Mouse (Mus musculus) embryonic facial prominence, embryonic 13.5 days (tissue): ENCODE results near the gene Dleu7. TPM values are rescaled to one million over a fixed set of nuclear protein-coding genes. Genes with fewer than 3 reads are reported as not detected.

Experiments used
- ATAC-seq: fragments of 200-750 bp; cut with Nextera tagmentation; 2 replicates; pipeline ENCODE4 v1.8.0; 2017; ENCODE audit warnings: low read depth; ENCODE audit not compliant: insufficient number of reproducible peaks, insufficient read depth, low FRiP score, low TSS enrichment
- H3K27ac ChIP-seq: fragments of 300-500 bp; sonication (generic); 2 replicates; pipeline ENCODE4 v1.5.1; 2015; ENCODE audit warnings: moderate library complexity, mild to moderate bottlenecking, inconsistent platforms
- H3K27me3 ChIP-seq: fragments of 300-500 bp; sonication (generic); 2 replicates; pipeline ENCODE4 v1.6.1; 2015; ENCODE audit warnings: mild to moderate bottlenecking, inconsistent platforms
- H3K36me3 ChIP-seq: fragments of 300-500 bp; sonication (generic); 2 replicates; pipeline ENCODE4 v1.6.1; 2015; ENCODE audit warnings: mild to moderate bottlenecking, inconsistent platforms
- H3K4me1 ChIP-seq: fragments of 300-500 bp; sonication (generic); 2 replicates; pipeline ENCODE4 v1.6.1; 2015; ENCODE audit warnings: inconsistent platforms
- H3K4me2 ChIP-seq: fragments of 300-500 bp; sonication (generic); 2 replicates; pipeline ENCODE4 v1.6.1; 2015; ENCODE audit warnings: moderate library complexity, mild to moderate bottlenecking, inconsistent platforms
- H3K4me3 ChIP-seq: fragments of 300-500 bp; sonication (generic); 2 replicates; pipeline ENCODE4 v1.5.1; 2015; ENCODE audit warnings: mild to moderate bottlenecking, inconsistent platforms
- H3K9ac ChIP-seq: fragments of 300-500 bp; sonication (generic); 2 replicates; pipeline ENCODE4 v1.6.1; 2015; ENCODE audit warnings: mild to moderate bottlenecking, inconsistent platforms
- H3K9me3 ChIP-seq: fragments of 300-500 bp; sonication (generic); 2 replicates; pipeline ENCODE4 v1.6.1; 2016; ENCODE audit warnings: inconsistent platforms
- WGBS: fragments of 180-500 bp; shearing (Covaris S2); methylation state at CpG from one replicate; pipeline ENCODE4 v1.1.7; 2015; ENCODE audit warnings: mixed read lengths; 5-methylcytosine and 5-hydroxymethylcytosine counted together
- polyA plus RNA-seq: library from polyadenylated mRNA; unstranded; fragments of >200 nt; fragmentation: Nextera tagmentation; extraction: Ambion mirVana; gene quantifications from 2 replicates; pipeline ENCODE4 v1.2.1, GENCODE M21; 2015

The Dleu7 gene
- polyA plus RNA-seq, 1 experiment from 2014 or later, result 1.2 TPM

GRCm38 (mm10) chr14:62273604-62274003 lies 19.2 kb downstream of the Dleu7 start:
- H3K9ac ChIP-seq, result no peak overlapping the region
- H3K27me3 ChIP-seq, result no peaks in the 10 kb centered on the region
- H3K4me2 ChIP-seq, result no peak overlapping the region
- no peak overlapping the region for H3K4me3 ChIP-seq
- H3K36me3 ChIP-seq, result no peaks in the 10 kb centered on the region
- WGBS, result 87% methylated on average over 3 of the region's 3 CpGs
- H3K9me3 ChIP-seq, result no peaks in the 10 kb centered on the region
- no peak overlapping the region for H3K27ac ChIP-seq
- no peak for ATAC-seq
- H3K4me1 ChIP-seq, result peaks cover 13% of the 10 kb centered on the region

- H3K9me3 ChIP-seq, result no peaks in the 10 kb centered on the region
- no peaks in the 10 kb centered on the region for H3K27me3 ChIP-seq
- no peak overlapping the region for H3K9ac ChIP-seq
- H3K36me3 ChIP-seq, result no peaks in the 10 kb centered on the region
- ATAC-seq, result no peak
- no peak overlapping the region for H3K4me2 ChIP-seq
- WGBS, result 65% methylated on average over 12 of the region's 12 CpGs
- H3K4me1 ChIP-seq, result peaks cover 13% of the 10 kb centered on the region
- peak overlapping the region; percentile 74 for H3K27ac ChIP-seq
- H3K4me3 ChIP-seq, result no peak overlapping the region
Measured at GRCm38 (mm10) chr14:62270698-62271396, 22.0 kb downstream of the Dleu7 start.

GRCm38 (mm10) chr14:62258978-62259536 lies 33.8 kb downstream of the Dleu7 start:
- no peaks in the 10 kb centered on the region; the same call in 1 of the 2 replicates for H3K27me3 ChIP-seq
- no peak overlapping the region for H3K4me3 ChIP-seq
- peaks cover 5% of the 10 kb centered on the region; the same call in 1 of the 2 replicates for H3K4me1 ChIP-seq
- H3K9ac ChIP-seq, result no peak overlapping the region
- no peak overlapping the region for H3K4me2 ChIP-seq
- H3K27ac ChIP-seq, result no peak overlapping the region
- ATAC-seq, result no peak
- H3K9me3 ChIP-seq, result no peaks in the 10 kb centered on the region
- no peaks in the 10 kb centered on the region for H3K36me3 ChIP-seq
- WGBS, result 49% methylated on average over 10 of the region's 10 CpGs

- 48% methylated on average over 6 of the region's 6 CpGs for WGBS
- H3K4me3 ChIP-seq, result no peak overlapping the region
Measured at GRCm38 (mm10) chr14:62258125-62258524, 34.7 kb downstream of the Dleu7 start.

GRCm38 (mm10) chr14:62256066-62256465 lies 36.8 kb downstream of the Dleu7 start:
- H3K9ac ChIP-seq, result no peak overlapping the region
- 76% methylated on average over 5 of the region's 5 CpGs for WGBS

More at GRCm38 (mm10) chr14:62258125-62258524, 34.7 kb downstream of the Dleu7 start:
- H3K27me3 ChIP-seq, result no peaks in the 10 kb centered on the region; the same call in 1 of the 2 replicates
- H3K36me3 ChIP-seq, result no peaks in the 10 kb centered on the region
- no peak overlapping the region for H3K27ac ChIP-seq
- no peak overlapping the region for H3K9ac ChIP-seq
- ATAC-seq, result no peak
- peaks cover 5% of the 10 kb centered on the region; the same call in 1 of the 2 replicates for H3K4me1 ChIP-seq
- H3K4me2 ChIP-seq, result no peak overlapping the region
- no peaks in the 10 kb centered on the region for H3K9me3 ChIP-seq

GRCm38 (mm10) chr14:62254371-62254770 lies 38.5 kb downstream of the Dleu7 start:
- ATAC-seq, result no peak
- WGBS, result 67% methylated on average over 8 of the region's 8 CpGs
- no peaks in the 10 kb centered on the region for H3K36me3 ChIP-seq

More at GRCm38 (mm10) chr14:62256066-62256465, 36.8 kb downstream of the Dleu7 start:
- no peaks in the 10 kb centered on the region; the same call in 1 of the 2 replicates for H3K27me3 ChIP-seq
- H3K4me3 ChIP-seq, result no peak overlapping the region
- no peak overlapping the region for H3K27ac ChIP-seq
- H3K4me1 ChIP-seq, result peaks cover 5% of the 10 kb centered on the region; the same call in 1 of the 2 replicates
- H3K36me3 ChIP-seq, result no peaks in the 10 kb centered on the region
- ATAC-seq, result no peak
- no peaks in the 10 kb centered on the region for H3K9me3 ChIP-seq
- no peak overlapping the region for H3K4me2 ChIP-seq

GRCm38 (mm10) chr14:62251999-62252398 lies 40.8 kb downstream of the Dleu7 start:
- Histone ChIP-seq H3K9me3 (no peaks in the 10 kb centered on the region), H3K9ac (no peak overlapping the region), H3K4me1 (peaks cover 4% of the 10 kb centered on the region; the same call in 1 of the 2 replicates), H3K27me3 (no peaks in the 10 kb centered on the region; the same call in 1 of the 2 replicates), H3K27ac (no peak overlapping the region), H3K4me3 (no peak overlapping the region), H3K4me2 (no peak overlapping the region), H3K36me3 (no peaks in the 10 kb centered on the region)
- ATAC-seq, result 0 out of 2 replicates have a peak, but pooled peaks have one; percentile 32
- 8% methylated on average over 4 of the region's 4 CpGs for WGBS

More at GRCm38 (mm10) chr14:62254371-62254770, 38.5 kb downstream of the Dleu7 start:
- H3K4me2 ChIP-seq, result no peak overlapping the region
- H3K4me3 ChIP-seq, result no peak overlapping the region
- no peak overlapping the region for H3K27ac ChIP-seq
- H3K9ac ChIP-seq, result no peak overlapping the region
- H3K9me3 ChIP-seq, result no peaks in the 10 kb centered on the region
- H3K4me1 ChIP-seq, result peaks cover 2% of the 10 kb centered on the region; the same call in 1 of the 2 replicates
- H3K27me3 ChIP-seq, result no peaks in the 10 kb centered on the region; the same call in 1 of the 2 replicates

- Histone ChIP-seq H3K4me2 (no peak overlapping the region), H3K9ac (no peak overlapping the region), H3K4me3 (no peak overlapping the region), H3K27ac (no peak overlapping the region), H3K9me3 (no peaks in the 10 kb centered on the region), H3K27me3 (no peaks in the 10 kb centered on the region), H3K4me1 (peaks cover 10% of the 10 kb centered on the region), H3K36me3 (no peaks in the 10 kb centered on the region)
- 68% methylated on average over 3 of the region's 3 CpGs for WGBS
- ATAC-seq, result no peak
Measured at GRCm38 (mm10) chr14:62250046-62250445, 42.8 kb downstream of the Dleu7 start.

- H3K4me3 ChIP-seq, result no peak overlapping the region
- no peaks in the 10 kb centered on the region for H3K27me3 ChIP-seq
- no peak for ATAC-seq
- no peak overlapping the region for H3K27ac ChIP-seq
- WGBS, result 81% methylated on average over 2 of the region's 2 CpGs
- no peaks in the 10 kb centered on the region for H3K9me3 ChIP-seq
- peaks cover 10% of the 10 kb centered on the region for H3K4me1 ChIP-seq
- H3K36me3 ChIP-seq, result no peaks in the 10 kb centered on the region
- no peak overlapping the region for H3K4me2 ChIP-seq
- no peak overlapping the region for H3K9ac ChIP-seq
Measured at GRCm38 (mm10) chr14:62249251-62249650, 43.6 kb downstream of the Dleu7 start.

GRCm38 (mm10) chr14:62248796-62249195 lies 44.1 kb downstream of the Dleu7 start:
- no peak for ATAC-seq
- H3K9ac ChIP-seq, result no peak overlapping the region
- no peak overlapping the region for H3K4me2 ChIP-seq
- H3K27me3 ChIP-seq, result no peaks in the 10 kb centered on the region
- no peak overlapping the region for H3K4me3 ChIP-seq
- H3K36me3 ChIP-seq, result no peaks in the 10 kb centered on the region
- H3K9me3 ChIP-seq, result no peaks in the 10 kb centered on the region
- WGBS, result 70% methylated on average over 10 of the region's 10 CpGs
- peaks cover 10% of the 10 kb centered on the region for H3K4me1 ChIP-seq
- no peak overlapping the region for H3K27ac ChIP-seq

GRCm38 (mm10) chr14:62248345-62248744 lies 44.5 kb downstream of the Dleu7 start:
- Histone ChIP-seq H3K9me3 (no peaks in the 10 kb centered on the region), H3K4me1 (peaks cover 10% of the 10 kb centered on the region), H3K36me3 (no peaks in the 10 kb centered on the region), H3K4me2 (no peak overlapping the region), H3K27me3 (no peaks in the 10 kb centered on the region), H3K27ac (no peak overlapping the region), H3K4me3 (no peak overlapping the region), H3K9ac (no peak overlapping the region)
- 79% methylated on average over 7 of the region's 7 CpGs for WGBS
- ATAC-seq, result no peak

- Histone ChIP-seq H3K27ac (no peak overlapping the region), H3K9ac (no peak overlapping the region), H3K4me1 (peaks cover 14% of the 10 kb centered on the region), H3K4me3 (no peak overlapping the region), H3K4me2 (no peak overlapping the region), H3K36me3 (no peaks in the 10 kb centered on the region), H3K27me3 (no peaks in the 10 kb centered on the region), H3K9me3 (no peaks in the 10 kb centered on the region)
- 12% methylated on average over 4 of the region's 4 CpGs for WGBS
- no peak for ATAC-seq
Measured at GRCm38 (mm10) chr14:62245557-62245956, 47.3 kb downstream of the Dleu7 start.
